Mouse (Mus musculus) neural tube, embryonic 11.5 days (tissue): ENCODE data around the gene Il21r. TPM values are rescaled to one million over a fixed set of nuclear protein-coding genes. Genes with fewer than 3 reads are reported as not detected.

ENCODE experiments used
- ATAC-seq: fragments of 200-750 bp; cut with Nextera tagmentation; 2 replicates; pipeline ENCODE4 v1.8.0; 2017; ENCODE audit warnings: moderate number of reproducible peaks, mild to moderate bottlenecking, moderate TSS enrichment, moderate library complexity; ENCODE audit not compliant: insufficient read depth, low FRiP score, low TSS enrichment
- DNase-seq: peaks from one replicate; pipeline ENCODE4 v3.0.0-alpha.2; 2015; ENCODE audit warnings: low spot score
- H3K27ac ChIP-seq: fragments of 300-500 bp; sonication (generic); 2 replicates; pipeline ENCODE4 v1.5.1; 2014; ENCODE audit warnings: low read depth, mild to moderate bottlenecking, low read length
- H3K27me3 ChIP-seq: fragments of 300-500 bp; sonication (generic); 2 replicates; pipeline ENCODE4 v1.6.1; 2014; ENCODE audit warnings: mild to moderate bottlenecking, low read length, mixed read lengths; ENCODE audit not compliant: control insufficient read depth, insufficient read depth
- H3K36me3 ChIP-seq: fragments of 300-500 bp; sonication (generic); 2 replicates; pipeline ENCODE4 v1.6.1; 2014; ENCODE audit warnings: mild to moderate bottlenecking, low read length, moderate library complexity, mixed read lengths; ENCODE audit not compliant: control insufficient read depth, insufficient read depth
- H3K4me1 ChIP-seq: fragments of 300-500 bp; sonication (generic); 2 replicates; pipeline ENCODE4 v1.6.1; 2014; ENCODE audit warnings: low read length, mixed read lengths; ENCODE audit not compliant: control insufficient read depth, insufficient read depth
- H3K4me2 ChIP-seq: fragments of 300-500 bp; sonication (generic); 2 replicates; pipeline ENCODE4 v1.6.1; 2014; ENCODE audit warnings: low read depth, mild to moderate bottlenecking, moderate library complexity
- H3K4me3 ChIP-seq: fragments of 300-500 bp; sonication (generic); 2 replicates; pipeline ENCODE4 v1.5.1; 2014; ENCODE audit warnings: low read depth, low read length
- H3K9ac ChIP-seq: fragments of 300-500 bp; sonication (generic); 2 replicates; pipeline ENCODE4 v1.6.1; 2014; ENCODE audit warnings: mild to moderate bottlenecking, low read length
- H3K9me3 ChIP-seq: fragments of 300-500 bp; sonication (generic); 2 replicates; pipeline ENCODE4 v1.6.1; 2016; ENCODE audit warnings: low read length; ENCODE audit not compliant: control insufficient read depth
- WGBS: fragments of 180-500 bp; shearing (Covaris S2); extraction: QIAGEN DNeasy Blood & Tissue Kit; methylation state at CpG from one replicate; pipeline ENCODE4 v1.1.7; 2014; 5-methylcytosine and 5-hydroxymethylcytosine counted together
- polyA plus RNA-seq: library from polyadenylated mRNA; unstranded; fragments of >200 nt; fragmentation: Nextera tagmentation; extraction: Ambion mirVana; gene quantifications from 2 replicates; pipeline ENCODE4 v1.2.1, GENCODE M21; 2014

The Il21r gene
- polyA plus RNA-seq = 0.25 and 0.42 TPM in 2 replicates

DNA sequence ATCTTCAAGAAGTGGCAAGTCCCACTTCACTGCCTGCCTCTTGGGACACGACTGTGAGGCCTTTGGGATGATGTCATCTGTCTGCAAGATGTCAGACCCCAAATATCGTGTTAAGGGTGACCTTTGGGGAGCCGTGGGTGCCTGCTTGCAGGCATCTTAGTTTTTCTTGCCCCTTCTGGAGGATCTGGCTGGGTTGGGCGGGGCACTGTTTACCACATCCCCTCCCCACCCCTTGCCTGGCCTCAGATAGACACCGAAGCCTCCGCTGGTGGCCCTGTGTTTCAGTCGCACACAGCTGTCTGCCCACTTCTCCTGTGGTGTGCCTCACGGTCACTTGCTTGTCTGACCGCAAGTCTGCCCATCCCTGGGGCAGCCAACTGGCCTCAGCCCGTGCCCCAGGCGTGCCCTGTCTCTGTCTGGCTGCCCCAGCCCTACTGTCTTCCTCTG is at the start of gene Il21r:
Gene Il21r, plus strand, starts transcription at position 245 of the 447 bp plus-strand sequence.
- no peaks in the 10 kb centered on the region for H3K4me1 ChIP-seq
- H3K27me3 ChIP-seq = no peaks in the 10 kb centered on the region
- no peak within 1 kb of the TSS for H3K4me2 ChIP-seq
- no peak within 1 kb of the TSS for H3K27ac ChIP-seq
- no peak within 1 kb of the TSS for H3K9ac ChIP-seq
- ATAC-seq (no peak), DNase-seq (no peak)
- H3K9me3 ChIP-seq = no peaks in the 10 kb centered on the region
- no peaks in the 10 kb centered on the region for H3K36me3 ChIP-seq
- H3K4me3 ChIP-seq = no peak within 1 kb of the TSS
- WGBS = 78% methylated on average over 11 of the region's 11 CpGs

DNA sequence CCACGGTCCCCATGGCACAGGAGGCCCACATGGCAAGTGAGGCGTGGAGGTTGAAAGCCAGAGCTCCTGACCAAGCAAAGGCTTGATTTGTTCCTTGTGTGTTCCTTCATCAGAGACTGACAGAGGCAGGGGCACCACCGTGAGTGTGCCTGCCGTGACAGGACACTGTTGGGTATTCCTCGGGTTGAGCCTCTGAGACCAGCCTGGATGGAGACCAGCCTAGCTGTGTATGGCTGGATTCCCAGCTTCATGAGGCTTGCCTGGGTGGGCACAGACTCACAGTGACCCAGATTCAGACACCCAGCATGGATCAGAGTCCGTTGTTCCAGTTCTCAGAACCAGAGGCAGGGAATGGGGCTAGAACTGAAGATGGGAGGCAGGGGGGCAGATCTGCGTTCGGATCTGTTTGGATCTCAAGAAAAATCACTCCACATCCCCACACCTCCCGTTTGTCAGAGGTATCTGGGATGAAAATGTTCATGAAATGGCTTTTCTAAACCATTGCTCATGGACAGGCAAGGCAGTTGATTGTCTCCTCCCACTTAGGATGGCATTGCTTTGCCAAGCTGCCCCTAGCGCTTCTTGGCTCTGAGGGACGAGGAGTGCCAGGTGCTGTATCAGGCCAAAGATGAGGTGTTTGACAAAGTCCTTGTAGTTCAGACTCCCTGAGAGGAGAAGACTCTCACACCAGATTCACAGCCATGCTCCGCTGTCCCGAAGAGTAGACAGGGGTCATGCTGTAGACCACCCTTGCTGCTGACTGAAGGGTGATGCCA is 49.4 kb upstream of the Il21r start:
- no peak for ATAC-seq
- Histone ChIP-seq H3K36me3 (no peaks in the 10 kb centered on the region), H3K27ac (no peak overlapping the region), H3K4me3 (no peak overlapping the region), H3K27me3 (peaks cover 10% of the 10 kb centered on the region; the same call in 1 of the 2 replicates), H3K4me1 (peaks cover 3% of the 10 kb centered on the region; the same call in 1 of the 2 replicates), H3K9ac (no peak overlapping the region), H3K9me3 (no peaks in the 10 kb centered on the region), H3K4me2 (no peak overlapping the region)
- 85% methylated on average over 13 of the region's 13 CpGs for WGBS
- DNase-seq = no peak

DNA sequence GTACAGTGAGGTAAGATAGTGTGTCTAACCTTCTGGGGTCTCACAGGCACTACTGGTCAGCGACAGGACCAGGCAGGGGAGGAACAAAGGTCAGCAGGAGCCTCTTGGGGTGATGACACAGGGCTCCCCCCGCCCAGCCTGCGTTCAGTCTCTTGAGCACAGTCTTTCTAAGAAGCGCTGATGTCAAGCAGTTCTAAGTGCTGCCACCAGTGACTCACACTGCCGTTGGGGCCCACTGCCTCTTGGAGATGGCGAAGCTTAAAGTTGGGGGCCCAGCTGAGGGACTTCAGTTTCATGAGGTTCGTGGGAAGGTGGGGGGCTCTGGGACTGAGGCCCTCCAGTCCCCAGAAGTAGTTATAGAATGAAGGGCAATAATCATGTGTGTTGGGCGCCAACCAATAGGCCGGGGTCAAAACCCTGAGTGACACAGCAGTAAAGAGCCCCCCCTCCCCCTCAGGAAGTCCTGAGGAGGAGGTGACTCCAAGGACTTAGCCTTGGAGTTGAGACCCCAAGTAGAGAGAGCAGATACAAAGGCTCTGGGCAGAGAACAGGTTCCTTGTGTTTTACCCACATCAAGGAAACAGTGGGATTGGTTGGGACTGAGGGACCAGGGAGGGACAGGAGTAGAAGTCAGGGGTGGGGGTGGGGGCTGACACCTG is 48.6 kb upstream of the Il21r start:
- no peak overlapping the region for H3K4me2 ChIP-seq
- 88% methylated on average over 9 of the region's 9 CpGs for WGBS
- H3K4me1 ChIP-seq = peaks cover 3% of the 10 kb centered on the region; the same call in 1 of the 2 replicates
- DNase-seq = no peak
- no peak overlapping the region for H3K4me3 ChIP-seq
- H3K27me3 ChIP-seq = peaks cover 10% of the 10 kb centered on the region; the same call in 1 of the 2 replicates
- no peaks in the 10 kb centered on the region for H3K9me3 ChIP-seq
- no peak for ATAC-seq
- H3K9ac ChIP-seq = no peak overlapping the region
- no peak overlapping the region for H3K27ac ChIP-seq
- no peaks in the 10 kb centered on the region for H3K36me3 ChIP-seq

DNA sequence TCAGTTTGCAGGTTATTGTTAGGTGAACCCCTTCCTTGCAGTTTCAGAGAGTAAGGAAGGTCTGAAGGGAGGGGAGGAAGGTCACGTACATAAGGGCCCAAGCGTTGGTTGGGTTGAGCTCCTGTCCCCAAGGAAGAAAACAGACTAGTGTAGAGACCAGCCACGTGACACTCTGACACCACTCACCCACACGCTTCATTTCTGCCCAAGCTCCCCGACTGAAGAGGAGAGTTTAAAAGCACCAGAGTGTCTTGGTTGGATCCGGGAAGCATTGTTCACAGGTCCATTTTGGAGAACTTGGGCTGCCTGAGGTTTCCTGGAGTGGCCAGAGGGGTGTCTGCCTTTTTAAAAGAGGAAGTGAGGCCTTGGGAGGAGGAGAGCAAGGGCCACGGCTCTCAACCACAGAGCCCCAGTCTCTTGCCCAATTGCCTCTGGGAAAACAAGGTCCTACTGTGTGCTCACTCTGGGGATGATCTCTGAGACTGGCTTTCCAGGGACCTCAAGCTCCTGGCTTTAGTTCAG is 47.8 kb upstream of the Il21r start:
- no peak overlapping the region for H3K4me3 ChIP-seq
- H3K4me1 ChIP-seq = peaks cover 3% of the 10 kb centered on the region; the same call in 1 of the 2 replicates
- H3K36me3 ChIP-seq = no peaks in the 10 kb centered on the region
- WGBS = 83% methylated on average over 7 of the region's 7 CpGs
- no peak overlapping the region for H3K4me2 ChIP-seq
- no peak overlapping the region for H3K9ac ChIP-seq
- H3K27me3 ChIP-seq = peaks cover 10% of the 10 kb centered on the region; the same call in 1 of the 2 replicates
- no peak overlapping the region for H3K27ac ChIP-seq
- ATAC-seq (no peak), DNase-seq (no peak)
- no peaks in the 10 kb centered on the region for H3K9me3 ChIP-seq

DNA sequence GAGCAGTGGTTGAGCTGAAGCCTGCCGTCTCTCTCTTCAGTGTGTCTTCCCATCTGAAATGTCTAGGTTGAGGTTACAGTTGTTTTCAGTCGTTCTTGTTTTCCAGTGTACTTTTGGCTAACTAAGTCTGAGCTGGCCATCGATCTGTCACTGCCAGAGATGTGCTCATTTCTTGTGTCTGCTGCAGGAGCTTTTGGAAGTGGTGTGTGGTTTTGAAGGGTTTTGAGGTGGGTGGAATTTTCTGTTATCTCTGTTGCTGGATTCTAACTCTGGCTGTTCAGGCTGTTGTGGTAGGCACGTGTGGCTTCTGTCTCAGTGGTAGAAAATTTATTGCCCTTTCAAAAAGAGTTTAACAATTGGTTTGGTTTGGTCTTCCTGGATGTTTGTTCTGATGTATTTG is 47.1 kb upstream of the Il21r start:
- Histone ChIP-seq H3K27ac (no peak overlapping the region), H3K27me3 (peaks cover 10% of the 10 kb centered on the region; the same call in 1 of the 2 replicates), H3K36me3 (no peaks in the 10 kb centered on the region), H3K9ac (no peak overlapping the region), H3K4me3 (no peak overlapping the region), H3K9me3 (no peaks in the 10 kb centered on the region), H3K4me1 (peaks cover 3% of the 10 kb centered on the region; the same call in 1 of the 2 replicates), H3K4me2 (no peak overlapping the region)
- DNase-seq = no peak
- 74% methylated on average over 4 of the region's 4 CpGs for WGBS
- no peak for ATAC-seq

DNA sequence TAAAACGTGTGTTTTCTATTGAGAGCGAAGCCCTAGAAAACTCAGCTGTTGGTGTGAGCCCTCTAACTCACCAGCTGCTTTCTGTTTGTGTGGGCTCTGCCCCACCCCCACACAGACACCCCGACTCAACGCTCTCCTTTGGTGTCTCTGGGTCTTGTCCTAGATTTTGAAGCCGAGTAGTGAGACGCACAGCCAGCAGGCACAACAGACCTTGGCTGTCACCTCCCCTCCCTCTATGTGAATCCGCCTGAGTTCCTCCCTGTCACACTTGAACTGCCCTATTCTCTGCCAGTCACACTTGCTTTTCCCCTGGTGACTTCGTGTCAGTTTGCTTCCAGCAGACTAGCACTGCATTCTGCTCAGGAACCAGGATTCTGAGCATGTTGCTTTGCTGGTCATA is 46.4 kb upstream of the Il21r start:
- H3K27ac ChIP-seq = no peak overlapping the region
- no peak overlapping the region for H3K4me3 ChIP-seq
- H3K9ac ChIP-seq = no peak overlapping the region
- H3K36me3 ChIP-seq = no peaks in the 10 kb centered on the region
- 72% methylated on average over 8 of the region's 8 CpGs for WGBS
- no peaks in the 10 kb centered on the region for H3K9me3 ChIP-seq
- no peak for DNase-seq
- 0 out of 2 replicates have a peak, but pooled peaks cover 8% of the 10 kb centered on the region for H3K27me3 ChIP-seq
- H3K4me1 ChIP-seq = no peaks in the 10 kb centered on the region
- H3K4me2 ChIP-seq = no peak overlapping the region
- ATAC-seq = no peak

DNA sequence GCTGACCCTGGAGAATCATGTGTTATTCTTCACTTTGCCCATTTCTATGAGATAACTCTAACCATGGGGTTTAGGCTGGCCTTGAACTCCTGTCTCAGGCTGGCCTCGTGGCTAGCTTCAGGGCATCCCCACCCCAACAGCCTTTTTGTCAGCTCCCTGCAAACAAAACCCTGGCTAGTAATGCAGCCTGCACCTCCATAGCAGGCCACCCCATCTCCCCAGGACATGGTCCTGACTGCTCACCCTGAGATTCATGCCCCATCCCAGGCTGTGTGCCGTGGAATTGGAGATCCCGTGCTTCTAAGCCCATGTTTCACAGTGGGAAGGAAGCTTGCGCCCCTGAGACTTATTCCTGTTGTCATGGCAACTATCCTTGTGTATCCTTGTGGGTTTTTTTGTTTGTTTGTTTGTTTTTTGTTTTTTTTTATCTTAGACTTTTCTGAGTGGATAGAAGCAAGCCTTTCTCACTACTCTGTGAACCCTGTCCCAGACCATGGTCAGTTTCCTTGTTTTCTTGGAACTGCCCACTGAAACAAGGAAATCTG is 44.8 kb upstream of the Il21r start:
- no peak for ATAC-seq
- DNase-seq = no peak
- 69% methylated on average over 4 of the region's 4 CpGs for WGBS

DNA sequence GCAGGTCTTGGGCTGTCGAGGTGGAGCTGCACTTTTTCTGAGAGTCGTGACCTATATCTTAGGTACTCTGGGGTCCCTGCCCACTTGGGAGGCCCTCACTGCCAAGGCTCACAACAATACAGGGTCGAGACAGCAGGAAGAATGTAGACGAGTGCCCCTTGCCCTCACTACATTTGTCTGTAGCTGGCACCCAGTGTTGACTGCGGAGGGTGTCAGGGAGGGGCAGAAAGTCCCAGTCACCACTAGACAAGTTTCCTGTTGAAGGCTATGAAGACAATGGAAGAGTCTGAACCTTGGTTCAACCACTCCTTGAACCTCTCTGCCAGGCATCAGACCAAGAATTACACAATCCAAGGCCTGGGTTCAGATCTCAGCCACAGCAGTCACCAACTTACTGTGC is 44.2 kb upstream of the Il21r start:
- Histone ChIP-seq H3K9me3 (no peaks in the 10 kb centered on the region), H3K4me3 (no peak overlapping the region), H3K36me3 (no peaks in the 10 kb centered on the region), H3K4me2 (no peak overlapping the region), H3K27ac (no peak overlapping the region), H3K9ac (no peak overlapping the region), H3K4me1 (no peaks in the 10 kb centered on the region), H3K27me3 (no peaks in the 10 kb centered on the region)
- ATAC-seq = no peak
- WGBS = 66% methylated on average over 5 of the region's 5 CpGs
- DNase-seq = no peak

More for the DNA sequence above, 44.8 kb upstream of the Il21r start:
- Histone ChIP-seq H3K4me3 (no peak overlapping the region), H3K4me2 (no peak overlapping the region), H3K27ac (no peak overlapping the region), H3K9ac (no peak overlapping the region), H3K9me3 (no peaks in the 10 kb centered on the region), H3K36me3 (no peaks in the 10 kb centered on the region), H3K4me1 (no peaks in the 10 kb centered on the region), H3K27me3 (no peaks in the 10 kb centered on the region)
